Mouse (Mus musculus): ENCODE results near the gene Areg. TPM values are rescaled to one million over a fixed set of nuclear protein-coding genes. Genes with fewer than 3 reads are reported as not detected.

Gene Areg
- polyA plus RNA-seq, 1 experiment from 2014 or later, result not detected

DNA sequence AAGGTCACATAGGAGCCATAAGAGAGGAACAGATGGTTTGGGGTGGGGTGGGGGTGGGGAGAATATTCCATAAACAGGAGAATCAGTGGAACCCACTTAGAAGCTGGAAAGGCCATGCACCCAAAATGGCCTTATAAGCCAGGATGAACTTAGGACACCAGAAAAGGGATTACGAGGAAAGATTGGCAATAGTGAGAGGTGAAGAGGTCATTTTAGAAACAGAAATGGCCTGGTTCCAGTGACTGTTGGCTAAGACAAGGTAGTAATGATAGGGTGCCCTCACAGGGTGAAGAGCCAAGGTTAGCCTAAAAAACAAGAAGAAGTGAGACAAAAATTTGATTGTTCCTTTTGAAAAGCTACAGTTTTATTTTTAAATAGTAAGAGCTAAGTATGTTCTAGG is 7.6 kb downstream of the Areg start:
- Histone ChIP-seq H3K4me3 (ENCODE audit: low read depth, low read length) (no peak overlapping the region), H3K9me3 (replicated peaks; ENCODE audit: control insufficient read depth, low read length) (no peaks in the 10 kb centered on the region), H3K9ac (ENCODE audit: low read depth, low read length) (no peak overlapping the region), H3K4me2 (ENCODE audit: low read depth, low read length) (no peak overlapping the region), H3K27ac (ENCODE audit: low read length) (no peak overlapping the region), H3K27me3 (ENCODE audit: control insufficient read depth, insufficient read depth, low read depth, low read length) (no peaks in the 10 kb centered on the region), H3K4me1 (ENCODE audit: control insufficient read depth, low read depth, low read length) (no peaks in the 10 kb centered on the region), H3K36me3 (ENCODE audit: control insufficient read depth, insufficient read depth) (no peaks in the 10 kb centered on the region)
- 53% methylated on average over 1 of the region's 1 CpGs for WGBS (ENCODE audit: insufficient replicate concordance)
- no peak for ATAC-seq (ENCODE audit: low read depth)

GRCm38 (mm10) chr5:91148054-91148453 is 8.7 kb downstream of the Areg start:
- H3K4me2 ChIP-seq (ENCODE audit: low read depth, low read length), result no peak overlapping the region
- 36% methylated on average over 2 of the region's 2 CpGs for WGBS (ENCODE audit: insufficient replicate concordance)
- H3K27ac ChIP-seq (ENCODE audit: low read length), result no peak overlapping the region

GRCm38 (mm10) chr5:91156677-91157076 is 17.3 kb downstream of the Areg start:
- H3K4me1 ChIP-seq (ENCODE audit: control insufficient read depth, low read depth, low read length), result no peaks in the 10 kb centered on the region
- H3K27me3 ChIP-seq (ENCODE audit: control insufficient read depth, insufficient read depth, low read depth, low read length), result no peaks in the 10 kb centered on the region
- no peak for ATAC-seq (ENCODE audit: low read depth)
- no peaks in the 10 kb centered on the region for H3K9me3 ChIP-seq (replicated peaks; ENCODE audit: control insufficient read depth, low read length)
- WGBS (ENCODE audit: insufficient replicate concordance), result 62% methylated on average over 8 of the region's 8 CpGs
- H3K27ac ChIP-seq (ENCODE audit: low read length), result no peak overlapping the region
- no peaks in the 10 kb centered on the region for H3K36me3 ChIP-seq (ENCODE audit: control insufficient read depth, insufficient read depth)
- H3K4me2 ChIP-seq (ENCODE audit: low read depth, low read length), result no peak overlapping the region
- no peak overlapping the region for H3K4me3 ChIP-seq (ENCODE audit: low read depth, low read length)
- no peak overlapping the region for H3K9ac ChIP-seq (ENCODE audit: low read depth, low read length)

More at GRCm38 (mm10) chr5:91148054-91148453, 8.7 kb downstream of the Areg start:
- Histone ChIP-seq H3K9me3 (replicated peaks; ENCODE audit: control insufficient read depth, low read length) (no peaks in the 10 kb centered on the region), H3K4me3 (ENCODE audit: low read depth, low read length) (no peak overlapping the region), H3K9ac (ENCODE audit: low read depth, low read length) (no peak overlapping the region), H3K27me3 (ENCODE audit: control insufficient read depth, insufficient read depth, low read depth, low read length) (no peaks in the 10 kb centered on the region), H3K4me1 (ENCODE audit: control insufficient read depth, low read depth, low read length) (no peaks in the 10 kb centered on the region), H3K36me3 (ENCODE audit: control insufficient read depth, insufficient read depth) (no peaks in the 10 kb centered on the region)
- no peak for ATAC-seq (ENCODE audit: low read depth)

- Histone ChIP-seq H3K4me2 (ENCODE audit: low read depth, low read length) (no peak overlapping the region), H3K27ac (ENCODE audit: low read length) (no peak overlapping the region), H3K36me3 (ENCODE audit: control insufficient read depth, insufficient read depth) (no peaks in the 10 kb centered on the region), H3K4me3 (ENCODE audit: low read depth, low read length) (no peak overlapping the region), H3K27me3 (ENCODE audit: control insufficient read depth, insufficient read depth, low read depth, low read length) (no peaks in the 10 kb centered on the region), H3K9me3 (replicated peaks; ENCODE audit: control insufficient read depth, low read length) (no peaks in the 10 kb centered on the region), H3K9ac (ENCODE audit: low read depth, low read length) (no peak overlapping the region), H3K4me1 (ENCODE audit: control insufficient read depth, low read depth, low read length) (no peaks in the 10 kb centered on the region)
- ATAC-seq (ENCODE audit: low read depth), result no peak
- 26% methylated on average over 3 of the region's 3 CpGs for WGBS (ENCODE audit: insufficient replicate concordance)
These were observed 17.8 kb downstream of the Areg start for GRCm38 (mm10) chr5:91157169-91157568.

- Histone ChIP-seq H3K9ac (ENCODE audit: low read depth, low read length) (no peak overlapping the region), H3K4me2 (ENCODE audit: low read depth, low read length) (no peak overlapping the region), H3K4me1 (ENCODE audit: control insufficient read depth, low read depth, low read length) (no peaks in the 10 kb centered on the region), H3K4me3 (ENCODE audit: low read depth, low read length) (no peak overlapping the region), H3K9me3 (replicated peaks; ENCODE audit: control insufficient read depth, low read length) (no peaks in the 10 kb centered on the region), H3K27me3 (ENCODE audit: control insufficient read depth, insufficient read depth, low read depth, low read length) (no peaks in the 10 kb centered on the region), H3K36me3 (ENCODE audit: control insufficient read depth, insufficient read depth) (no peaks in the 10 kb centered on the region), H3K27ac (ENCODE audit: low read length) (no peak overlapping the region)
- no peak for ATAC-seq (ENCODE audit: low read depth)
- WGBS (ENCODE audit: insufficient replicate concordance), result 55% methylated on average over 4 of the region's 4 CpGs
These were observed 23.4 kb downstream of the Areg start for GRCm38 (mm10) chr5:91162787-91163186.

DNA sequence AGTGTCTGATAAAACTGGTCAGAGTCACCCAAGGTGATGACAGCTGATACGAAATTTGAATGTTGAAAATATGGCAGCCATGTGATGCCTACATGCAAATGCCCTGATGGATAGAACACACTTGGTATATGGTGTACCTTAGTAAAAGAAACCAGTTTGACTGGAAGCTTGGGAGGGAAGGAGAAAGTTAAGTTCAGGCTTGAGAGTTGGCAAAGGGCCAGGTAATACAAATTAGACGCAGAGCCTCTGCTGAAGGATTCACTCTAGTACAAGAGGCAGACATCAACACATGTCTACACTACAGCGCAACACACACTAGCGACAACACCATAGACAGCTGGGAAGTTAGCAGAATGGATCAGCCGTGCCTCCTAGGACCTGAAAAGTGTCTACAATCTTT is 27.2 kb downstream of the Areg start:
- Histone ChIP-seq H3K4me3 (ENCODE audit: low read depth, low read length) (no peak overlapping the region), H3K36me3 (ENCODE audit: control insufficient read depth, insufficient read depth) (no peaks in the 10 kb centered on the region), H3K9me3 (replicated peaks; ENCODE audit: control insufficient read depth, low read length) (no peaks in the 10 kb centered on the region), H3K27me3 (ENCODE audit: control insufficient read depth, insufficient read depth, low read depth, low read length) (no peaks in the 10 kb centered on the region), H3K27ac (ENCODE audit: low read length) (no peak overlapping the region), H3K9ac (ENCODE audit: low read depth, low read length) (no peak overlapping the region), H3K4me1 (ENCODE audit: control insufficient read depth, low read depth, low read length) (no peaks in the 10 kb centered on the region), H3K4me2 (ENCODE audit: low read depth, low read length) (no peak overlapping the region)
- ATAC-seq (ENCODE audit: low read depth), result no peak
- WGBS (ENCODE audit: insufficient replicate concordance), result 59% methylated on average over 5 of the region's 5 CpGs

DNA sequence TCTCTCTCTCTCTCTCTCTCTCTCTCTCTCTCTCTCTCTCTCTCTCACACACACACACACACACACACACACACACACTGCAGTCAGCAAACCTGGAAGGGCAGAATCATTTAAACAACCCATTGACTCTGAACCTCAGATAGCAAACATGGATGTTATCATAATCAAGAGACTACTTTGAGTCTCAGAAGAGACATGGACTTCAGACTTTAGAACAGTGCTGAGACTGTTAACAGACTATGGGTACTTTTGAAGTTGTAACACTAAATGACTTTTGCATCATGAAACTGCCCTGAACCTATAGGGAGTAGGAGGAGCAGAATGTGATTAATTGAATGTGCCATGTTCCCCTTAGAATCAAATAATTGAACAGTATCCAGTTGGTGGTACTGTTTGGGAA is 37.0 kb downstream of the Areg start:
- H3K4me2 ChIP-seq (ENCODE audit: low read depth, low read length), result no peak overlapping the region
- H3K27me3 ChIP-seq (ENCODE audit: control insufficient read depth, insufficient read depth, low read depth, low read length), result no peaks in the 10 kb centered on the region
- no peaks in the 10 kb centered on the region for H3K9me3 ChIP-seq (replicated peaks; ENCODE audit: control insufficient read depth, low read length)

DNA sequence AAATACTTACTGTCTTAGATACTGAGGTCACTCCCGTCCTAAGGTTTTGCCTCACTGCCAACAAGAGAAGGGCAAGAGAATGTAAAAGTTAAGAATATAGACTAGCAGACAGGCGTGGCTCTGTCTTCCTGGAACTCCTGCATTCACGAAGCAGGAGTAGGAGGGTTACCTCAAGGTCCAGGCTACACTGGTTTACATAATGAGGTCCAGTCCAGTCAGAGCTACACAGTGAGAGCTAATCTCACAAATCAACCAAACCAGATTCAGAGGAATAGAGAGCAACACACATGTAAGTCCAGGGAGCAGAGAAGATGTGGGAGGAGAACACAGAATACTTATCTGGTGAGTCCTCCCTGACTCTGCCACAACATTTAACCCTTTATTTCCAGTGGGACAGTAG is 55.2 kb downstream of the Areg start:
- H3K9me3 ChIP-seq (replicated peaks; ENCODE audit: control insufficient read depth, low read length), result no peaks in the 10 kb centered on the region
- no peak overlapping the region for H3K4me3 ChIP-seq (ENCODE audit: low read depth, low read length)
- no peak for ATAC-seq (ENCODE audit: low read depth)
- no peak overlapping the region for H3K9ac ChIP-seq (ENCODE audit: low read depth, low read length)
- H3K4me2 ChIP-seq (ENCODE audit: low read depth, low read length), result no peak overlapping the region
- H3K27me3 ChIP-seq (ENCODE audit: control insufficient read depth, insufficient read depth, low read depth, low read length), result no peaks in the 10 kb centered on the region
- H3K36me3 ChIP-seq (ENCODE audit: control insufficient read depth, insufficient read depth), result no peaks in the 10 kb centered on the region
- no peak overlapping the region for H3K27ac ChIP-seq (ENCODE audit: low read length)
- WGBS (ENCODE audit: insufficient replicate concordance), result 45% methylated on average over 3 of the region's 3 CpGs
- H3K4me1 ChIP-seq (ENCODE audit: control insufficient read depth, low read depth, low read length), result no peaks in the 10 kb centered on the region

More for the DNA sequence above, 37.0 kb downstream of the Areg start:
- Histone ChIP-seq H3K27ac (ENCODE audit: low read length) (no peak overlapping the region), H3K9ac (ENCODE audit: low read depth, low read length) (no peak overlapping the region), H3K4me1 (ENCODE audit: control insufficient read depth, low read depth, low read length) (no peaks in the 10 kb centered on the region), H3K36me3 (ENCODE audit: control insufficient read depth, insufficient read depth) (no peaks in the 10 kb centered on the region), H3K4me3 (ENCODE audit: low read depth, low read length) (no peak overlapping the region)
- no peak for ATAC-seq (ENCODE audit: low read depth)

Data from liver, embryonic 16.5 days (tissue).